Mouse (Mus musculus) ovary, postnatal 10 days (tissue): Measurements from ENCODE around the gene Med12.
"Not testable (repeated sequence)": the region's sequence is repeated elsewhere in the genome, so short reads cannot be mapped to it uniquely, and the experiment has no call there.

Source experiments
- DNase-seq: peaks from one replicate; pipeline ENCODE4 v3.0.0; 2022; ENCODE audit warnings: low spot score

Med12 gene

GRCm38 (mm10) chrX:101299473-101300426, 25.9 kb downstream of the Med12 start:
- DNase-seq = no peak

- no peak for DNase-seq
Measured at GRCm38 (mm10) chrX:101300427-101301030, 26.7 kb downstream of the Med12 start.

GRCm38 (mm10) chrX:101301654-101302053, 27.8 kb downstream of the Med12 start:
- no peak for DNase-seq

GRCm38 (mm10) chrX:101304646-101305045, 30.8 kb downstream of the Med12 start:
- no peak for DNase-seq

- DNase-seq = no peak
Measured at GRCm38 (mm10) chrX:101309299-101309698, 35.5 kb downstream of the Med12 start.

- DNase-seq = no peak
Measured at GRCm38 (mm10) chrX:101313625-101314359, 40.0 kb downstream of the Med12 start.

- DNase-seq = no peak
Measured at GRCm38 (mm10) chrX:101319775-101320174, 45.9 kb downstream of the Med12 start.

- DNase-seq = no peak
Measured at GRCm38 (mm10) chrX:101325989-101326899, 52.4 kb downstream of the Med12 start.

- DNase-seq = peak; percentile 17
Measured at GRCm38 (mm10) chrX:101329372-101330028, 55.7 kb downstream of the Med12 start.

GRCm38 (mm10) chrX:101332031-101332374, 58.2 kb downstream of the Med12 start:
- DNase-seq = no peak

GRCm38 (mm10) chrX:101332375-101333211, 58.8 kb downstream of the Med12 start:
- peak; percentile 31 for DNase-seq

- no peak for DNase-seq
Measured at GRCm38 (mm10) chrX:101334606-101335005, 60.8 kb downstream of the Med12 start.

- DNase-seq = no peak
Measured at GRCm38 (mm10) chrX:101338666-101339065, 64.8 kb downstream of the Med12 start.

GRCm38 (mm10) chrX:101342837-101343236, 69.0 kb downstream of the Med12 start:
- DNase-seq = not testable (repeated sequence)

GRCm38 (mm10) chrX:101345456-101345855, 71.6 kb downstream of the Med12 start:
- no peak for DNase-seq

- DNase-seq = no peak
Measured at GRCm38 (mm10) chrX:101346475-101346874, 72.6 kb downstream of the Med12 start.
